Mouse (Mus musculus) layer of hippocampus, adult 9-11 months (tissue): ENCODE data around the gene Spsb2.

Source experiments
- DNase-seq: peaks from one replicate; pipeline ENCODE4 v3.0.0; 2022

Spsb2 gene

DNA sequence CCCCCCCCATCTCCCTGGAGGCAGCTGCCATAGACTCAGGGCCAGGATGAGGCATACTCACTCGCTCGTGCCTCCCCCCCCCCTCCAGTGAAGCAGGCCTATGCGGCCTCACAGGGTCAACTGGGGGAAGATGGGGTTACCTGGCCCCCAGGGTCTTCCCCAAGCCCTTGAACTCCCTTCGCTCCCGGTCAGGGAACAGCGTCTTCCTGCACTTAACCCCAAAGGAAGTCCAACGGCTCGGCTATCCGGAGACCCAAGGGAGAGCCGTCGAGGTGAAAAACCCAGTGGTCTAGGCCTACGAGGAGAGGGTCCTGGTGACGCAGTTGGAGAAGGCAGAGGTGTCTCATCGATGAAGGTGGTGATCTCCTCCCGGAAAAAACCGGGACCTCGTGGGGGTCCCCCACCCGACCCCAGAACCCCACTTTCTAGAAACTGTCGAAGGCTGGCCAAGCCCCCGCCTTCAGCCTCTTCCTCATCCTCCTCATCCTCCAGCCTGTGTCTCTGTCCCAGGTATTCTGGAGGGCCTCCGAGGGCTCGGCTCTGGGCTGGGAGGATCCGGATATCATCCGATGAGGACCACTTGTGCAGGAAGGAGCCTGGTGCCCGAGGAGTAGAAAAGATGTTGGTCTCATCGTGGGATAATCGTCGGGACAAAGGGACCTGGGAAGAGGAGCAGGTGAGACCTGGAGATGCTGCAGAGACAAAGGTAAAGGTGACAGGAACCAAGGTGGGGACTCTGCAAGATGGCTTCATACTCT, 50.3 kb downstream of the Spsb2 start:
- DNase-seq, result no peak

DNA sequence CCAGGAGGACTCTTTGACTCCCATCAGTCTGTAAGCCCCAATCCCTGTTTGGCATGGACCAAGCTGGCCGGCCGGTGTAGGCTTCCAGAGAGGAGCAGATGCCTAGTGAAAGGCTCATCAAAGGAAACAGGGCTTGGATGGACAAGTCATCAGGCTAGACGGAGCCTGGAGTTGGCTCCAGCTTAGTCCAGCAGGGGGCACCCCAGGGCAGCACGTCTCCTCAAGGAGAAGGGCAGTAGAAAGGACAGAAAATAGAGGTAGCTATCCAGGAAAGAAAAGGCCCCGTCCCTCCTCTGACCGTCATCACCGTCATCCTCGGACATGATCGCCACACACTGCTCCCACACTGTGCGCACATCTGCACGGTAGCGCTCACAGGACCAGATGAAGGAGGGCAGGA, 51.3 kb downstream of the Spsb2 start:
- peak; percentile 78 for DNase-seq
